In genomic region chr11:75051239-75051638, GRCm38 (mm10) we compare ENCODE assay signal across 9 mouse cellular contexts.
A peak's percentile ranks its signal among the peaks of the same experiment; 100 is the strongest.
DNase-seq lines count a peak whose midpoint lies in the region; ATAC-seq and TF ChIP-seq lines count a peak whose summit lies in the region.
"Had no signal": no experiment of that assay in that cellular context is flagged by ENCODE, and none has a peak within 500 bp of the region (broad histone marks: within the 10 kb centered on the region; RNA-seq: fewer than 3 reads in every experiment).

No protein-coding gene starts in this region.

- H3K4me2 ChIP-seq in heart, embryonic 12.5 days, result no peak overlapping the region
- H3K4me2 ChIP-seq in lung, embryonic 14.5 days, result peak overlapping the region; percentile 25
- no peak overlapping the region for H3K4me2 ChIP-seq in limb, embryonic 11.5 days (ENCODE audit: low read depth, severe bottlenecking)
- H3K4me2 ChIP-seq in stomach, embryonic 15.5 days, result peak overlapping the region; percentile 21; the same call in 1 of the 2 replicates
- H3K4me2 ChIP-seq: midbrain, embryonic 13.5 days had no signal

- H3K4me1 ChIP-seq in heart, embryonic 12.5 days (replicated peaks), result peaks cover 64% of the 10 kb centered on the region
- H3K4me1 ChIP-seq in lung, embryonic 14.5 days (ENCODE audit: insufficient read depth), result peaks cover 66% of the 10 kb centered on the region
- peaks cover 64% of the 10 kb centered on the region for H3K4me1 ChIP-seq in limb, embryonic 11.5 days (ENCODE audit: control insufficient read depth, insufficient read depth, low read length)
- H3K4me1 ChIP-seq in stomach, embryonic 15.5 days, result peaks cover 61% of the 10 kb centered on the region

- H3K27ac ChIP-seq in heart, embryonic 12.5 days (ENCODE audit: poor library complexity, severe bottlenecking), result peak overlapping the region; percentile 87
- H3K27ac ChIP-seq in lung, embryonic 14.5 days (ENCODE audit: low read depth), result peak overlapping the region; percentile 96
- H3K27ac ChIP-seq in limb, embryonic 11.5 days (replicated peaks; ENCODE audit: low read depth, low read length), result peak overlapping the region; percentile 53
- H3K27ac ChIP-seq in stomach, embryonic 15.5 days, result peak overlapping the region; percentile 93
- H3K27ac ChIP-seq: midbrain, embryonic 13.5 days had no signal

- DNase-seq in heart, adult 11 months, result no peak
- no peak for DNase-seq in lung, embryonic 14.5 days
- no peak for DNase-seq in lung, adult 18-20 months
- no peak for DNase-seq in limb, embryonic 11.5 days (ENCODE audit: low spot score)
- DNase-seq in frontal cortex, postnatal 14 days (ENCODE audit: low spot score in 2 of 2), result no peak
- DNase-seq in cerebellum, adult 18-20 months, result no peak

- TF ChIP-seq CTCF in lung, embryonic 14.5 days (IDR thresholded peaks at IDR 0.05; ENCODE audit: low read depth), result no peak

- no peak overlapping the region for H3K9ac ChIP-seq in heart, embryonic 12.5 days
- H3K9ac ChIP-seq in lung, embryonic 14.5 days, result no peak overlapping the region; the same call in 1 of the 2 replicates
- no peak overlapping the region for H3K9ac ChIP-seq in limb, embryonic 11.5 days (ENCODE audit: low read length)
- H3K9ac ChIP-seq in stomach, embryonic 15.5 days, result no peak overlapping the region
- H3K9ac ChIP-seq: midbrain, embryonic 13.5 days had no signal

- H3K4me3 ChIP-seq in heart, embryonic 12.5 days, result no peak overlapping the region
- no peak overlapping the region for H3K4me3 ChIP-seq in lung, embryonic 14.5 days (ENCODE audit: low read depth, low read length)
- H3K4me3 ChIP-seq in limb, embryonic 11.5 days (ENCODE audit: low read depth, low read length), result no peak overlapping the region
- H3K4me3 ChIP-seq in stomach, embryonic 15.5 days (replicated peaks), result no peak overlapping the region
- H3K4me3 ChIP-seq: midbrain, embryonic 13.5 days had no signal

- no peaks in the 10 kb centered on the region for H3K27me3 ChIP-seq in heart, embryonic 12.5 days (replicated peaks)
- no peaks in the 10 kb centered on the region for H3K27me3 ChIP-seq in lung, embryonic 14.5 days (ENCODE audit: insufficient read depth, low read length)
- no peaks in the 10 kb centered on the region for H3K27me3 ChIP-seq in limb, embryonic 11.5 days (ENCODE audit: control insufficient read depth, insufficient read depth, low read length)
- H3K27me3 ChIP-seq in stomach, embryonic 15.5 days (replicated peaks), result no peaks in the 10 kb centered on the region
- H3K27me3 ChIP-seq: midbrain, embryonic 13.5 days had no signal

- whole genome bisulfite sequencing in heart, embryonic 12.5 days, result 73% methylated on average over 1 of the region's 1 CpGs
- 7% methylated on average over 1 of the region's 1 CpGs for WGBS in lung, embryonic 14.5 days
- WGBS in limb, embryonic 11.5 days, result 60% methylated on average over 1 of the region's 1 CpGs
- 25% methylated on average over 1 of the region's 1 CpGs for WGBS in stomach, embryonic 15.5 days

- peaks cover 3% of the 10 kb centered on the region; the same call in 1 of the 2 replicates for H3K36me3 ChIP-seq in heart, embryonic 12.5 days
- H3K36me3 ChIP-seq in lung, embryonic 14.5 days (ENCODE audit: insufficient read depth), result no peaks in the 10 kb centered on the region
- no peaks in the 10 kb centered on the region for H3K36me3 ChIP-seq in limb, embryonic 11.5 days (ENCODE audit: control insufficient read depth, insufficient read depth, low read length)
- H3K36me3 ChIP-seq in stomach, embryonic 15.5 days, result no peaks in the 10 kb centered on the region

- no peaks in the 10 kb centered on the region for H3K9me3 ChIP-seq in heart, embryonic 12.5 days (replicated peaks)
- H3K9me3 ChIP-seq in lung, embryonic 14.5 days (ENCODE audit: low read depth, low read length), result no peaks in the 10 kb centered on the region
- H3K9me3 ChIP-seq in limb, embryonic 11.5 days (ENCODE audit: control insufficient read depth, low read length), result no peaks in the 10 kb centered on the region
- no peaks in the 10 kb centered on the region for H3K9me3 ChIP-seq in stomach, embryonic 15.5 days
- H3K9me3 ChIP-seq: midbrain, embryonic 13.5 days had no signal

- ATAC-seq in heart, embryonic 12.5 days (ENCODE audit: insufficient number of reproducible peaks, low FRiP score), result no peak
- no peak for ATAC-seq in lung, embryonic 14.5 days (ENCODE audit: insufficient read depth)
- ATAC-seq in limb, embryonic 11.5 days (ENCODE audit: insufficient number of reproducible peaks, low FRiP score, low TSS enrichment, low read depth), result no peak
- ATAC-seq in stomach, embryonic 15.5 days (ENCODE audit: insufficient read depth, low FRiP score, low read depth), result no peak
- ATAC-seq: midbrain, embryonic 13.5 days had no signal

Comparison
In these comparisons a context has a peak if more than half of its experiments do, and no peak if none do; other contexts are left out.
1. H3K4me2 ChIP-seq: peak in lung, embryonic 14.5 days (single experiment) and stomach, embryonic 15.5 days (single experiment); none in heart, embryonic 12.5 days (single experiment) and limb, embryonic 11.5 days (single experiment).
2. Peak in every context shown above with its lines, with median percentiles within 50 percentile points of each other: H3K27ac ChIP-seq.